Mouse (Mus musculus): ENCODE data around the gene Nol9.
A peak's percentile ranks its signal among the peaks of the same experiment; 100 is the strongest.
"Not testable (repeated sequence)": the region's sequence is repeated elsewhere in the genome, so short reads cannot be mapped to it uniquely, and the experiment has no call there.

Nol9 gene

GRCm38 (mm10) chr4:152010707-152011134, 28.4 kb upstream of the Nol9 start:
- DNase-seq (ENCODE audit: low spot score in 2 of 2) = no peak

- no peak for DNase-seq (ENCODE audit: low spot score in 2 of 2)
These were observed 27.9 kb upstream of the Nol9 start for GRCm38 (mm10) chr4:152011171-152011760.

GRCm38 (mm10) chr4:152012109-152012508, 27.0 kb upstream of the Nol9 start:
- DNase-seq (ENCODE audit: low spot score in 2 of 2) = no peak

DNA sequence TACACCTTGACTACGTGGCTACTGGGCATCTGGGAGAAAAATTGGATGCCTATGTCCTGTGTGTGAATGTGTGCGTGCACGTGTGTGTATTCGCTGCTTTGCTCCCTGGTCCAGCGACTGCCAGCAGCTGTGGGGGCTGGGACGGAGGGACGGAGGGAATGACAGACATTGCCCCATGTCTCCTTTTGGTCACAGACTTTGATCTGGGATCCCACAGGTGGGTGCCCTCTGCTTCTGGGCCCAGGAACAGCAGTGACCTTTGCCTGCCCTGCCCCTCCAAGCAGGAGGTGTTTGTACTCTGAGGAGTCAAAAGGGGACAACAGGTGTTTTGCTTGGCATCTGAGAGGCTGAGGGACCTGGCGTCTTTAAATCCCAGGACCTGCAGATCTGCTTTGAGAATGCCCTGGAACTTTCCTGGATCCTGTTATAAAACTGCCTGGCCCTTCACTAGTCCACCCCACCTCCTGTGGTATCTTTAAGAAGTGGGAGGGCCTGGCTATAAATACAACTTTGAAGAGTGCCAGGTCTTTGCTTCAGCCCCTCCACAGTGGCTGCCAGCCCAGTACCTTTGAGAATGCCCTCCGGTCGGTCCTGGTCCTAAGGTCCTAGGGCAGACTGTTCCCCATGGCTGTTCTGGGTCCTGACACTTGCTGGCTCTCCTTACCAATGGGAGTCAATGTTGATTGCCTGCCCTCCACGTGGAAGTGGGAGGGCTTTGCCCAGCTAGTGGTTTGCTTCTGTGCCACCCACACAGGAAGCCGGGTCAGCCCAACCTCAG, 25.9 kb upstream of the Nol9 start:
- no peak for DNase-seq (ENCODE audit: low spot score in 2 of 2)

DNA sequence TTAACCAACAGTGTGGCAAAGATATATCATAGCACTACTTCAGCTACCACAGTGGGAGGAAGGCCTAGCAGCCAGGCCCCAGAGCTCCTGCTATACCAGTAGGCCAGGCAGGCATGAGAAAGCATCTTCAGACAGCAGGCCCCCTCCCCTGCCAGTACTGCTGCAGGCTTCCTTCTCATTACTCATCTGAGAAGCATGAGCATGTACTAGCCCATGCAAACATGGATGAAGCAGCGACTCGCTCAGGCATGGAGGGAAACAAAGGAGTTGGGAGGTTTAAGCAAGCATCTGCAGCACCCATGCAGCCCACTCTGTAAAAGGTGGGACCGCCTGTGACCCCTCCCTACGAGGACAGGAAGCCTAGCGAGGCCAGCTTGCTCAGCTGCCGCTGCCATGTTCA, 20.0 kb upstream of the Nol9 start:
- DNase-seq (ENCODE audit: low spot score in 2 of 2) = no peak

DNA sequence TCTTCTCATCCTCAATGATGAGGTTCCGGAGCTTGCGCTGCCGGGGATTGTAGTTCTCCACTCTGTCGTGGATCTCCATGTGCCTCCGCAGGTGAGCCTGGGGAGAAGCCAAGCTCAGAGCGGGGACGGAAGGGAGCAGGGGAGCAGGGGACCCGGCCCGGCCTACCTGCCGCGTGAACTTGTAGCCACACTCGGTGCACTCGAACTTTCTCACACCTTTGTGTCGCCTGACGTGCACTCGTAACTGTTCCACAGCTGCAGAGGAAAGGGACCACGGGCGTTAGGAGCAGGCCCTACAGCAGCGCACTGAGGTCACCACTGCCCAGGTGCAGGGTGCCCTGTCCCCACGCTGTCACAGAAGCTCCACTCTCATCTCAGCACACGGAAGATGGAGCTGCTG, 19.1 kb upstream of the Nol9 start:
- no peak for DNase-seq (ENCODE audit: low spot score in 2 of 2)

DNA sequence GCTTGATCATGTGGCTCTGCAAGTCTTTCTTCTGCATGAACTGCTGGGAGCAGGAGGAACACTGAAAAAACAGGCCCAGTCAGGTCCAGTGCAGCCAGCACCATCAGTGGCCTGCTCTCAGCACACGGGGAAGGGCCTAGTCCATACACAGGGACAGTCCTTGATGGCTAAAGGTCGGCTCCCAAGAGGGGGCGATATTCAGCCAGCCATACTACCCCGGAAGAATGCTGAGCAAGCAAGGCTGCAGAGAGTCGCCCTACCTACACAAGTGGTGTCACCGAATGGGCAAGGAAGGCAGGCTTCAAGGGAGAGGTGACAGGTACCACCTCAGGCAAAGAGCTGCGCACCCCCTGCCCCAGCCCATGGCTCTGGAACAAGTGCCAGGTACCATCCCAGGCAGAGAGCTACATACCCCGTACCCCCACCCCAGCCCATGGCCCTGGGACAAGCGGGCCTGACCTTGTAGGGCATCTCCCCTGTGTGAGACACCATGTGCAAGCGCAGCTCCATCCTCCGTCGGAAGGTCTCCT, 17.5 kb upstream of the Nol9 start:
- no peak for DNase-seq (ENCODE audit: low spot score in 2 of 2)

- DNase-seq (ENCODE audit: low spot score in 2 of 2) = no peak
These were observed 16.6 kb upstream of the Nol9 start for GRCm38 (mm10) chr4:152022506-152022905.

- DNase-seq (ENCODE audit: low spot score in 2 of 2) = no peak
These were observed 14.6 kb upstream of the Nol9 start for GRCm38 (mm10) chr4:152024525-152024924.

GRCm38 (mm10) chr4:152026751-152027508, 12.2 kb upstream of the Nol9 start:
- DNase-seq (ENCODE audit: low spot score in 2 of 2) = no peak

GRCm38 (mm10) chr4:152027524-152027923, 11.6 kb upstream of the Nol9 start, which contains the start of gene Zbtb48:
Zbtb48 (minus strand) TSS chr4:152027671.
- peak; percentile 83 to 93 for DNase-seq (ENCODE audit: low spot score in 2 of 2)

DNA sequence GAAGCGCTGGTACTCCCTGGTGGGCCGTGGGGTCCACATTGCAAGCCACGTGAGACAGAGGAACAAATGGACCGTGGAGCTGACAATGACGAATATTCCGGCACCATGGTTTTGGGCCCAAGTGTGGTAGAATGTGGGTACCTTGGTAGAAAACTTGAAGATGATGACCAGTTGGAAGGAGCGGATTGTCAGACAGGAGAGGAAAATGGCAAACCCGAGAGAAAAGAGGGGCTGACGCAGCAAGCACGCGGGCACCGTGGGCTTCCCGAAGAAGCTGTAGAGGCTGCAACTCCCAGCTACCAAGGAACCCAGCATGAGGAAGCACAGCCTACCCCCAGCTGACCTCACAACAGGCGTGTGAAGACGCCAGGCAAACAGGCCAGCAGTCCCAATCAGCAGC, 10.7 kb upstream of the Nol9 start:
- DNase-seq (ENCODE audit: low spot score in 2 of 2) = no peak

DNA sequence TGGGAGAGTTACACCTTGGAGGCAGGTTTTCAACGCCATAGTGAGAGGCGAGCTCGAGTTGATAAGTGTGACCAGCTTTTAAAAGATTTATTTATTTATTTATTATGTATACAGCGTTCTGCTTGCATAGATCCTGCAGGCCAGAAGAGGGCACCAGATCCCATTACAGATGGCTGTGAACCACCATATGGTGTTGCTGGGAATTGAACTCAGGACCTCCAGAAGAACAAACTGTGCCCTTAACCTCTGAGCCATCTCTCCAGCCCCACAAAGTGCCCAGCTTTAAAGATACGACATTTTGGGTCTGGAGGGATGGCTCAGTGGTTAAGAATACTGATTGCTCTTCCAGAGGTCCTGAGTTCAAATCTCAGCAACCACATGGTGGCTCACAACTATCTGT, 10.0 kb upstream of the Nol9 start:
- no peak for DNase-seq (ENCODE audit: low spot score in 2 of 2)

DNA sequence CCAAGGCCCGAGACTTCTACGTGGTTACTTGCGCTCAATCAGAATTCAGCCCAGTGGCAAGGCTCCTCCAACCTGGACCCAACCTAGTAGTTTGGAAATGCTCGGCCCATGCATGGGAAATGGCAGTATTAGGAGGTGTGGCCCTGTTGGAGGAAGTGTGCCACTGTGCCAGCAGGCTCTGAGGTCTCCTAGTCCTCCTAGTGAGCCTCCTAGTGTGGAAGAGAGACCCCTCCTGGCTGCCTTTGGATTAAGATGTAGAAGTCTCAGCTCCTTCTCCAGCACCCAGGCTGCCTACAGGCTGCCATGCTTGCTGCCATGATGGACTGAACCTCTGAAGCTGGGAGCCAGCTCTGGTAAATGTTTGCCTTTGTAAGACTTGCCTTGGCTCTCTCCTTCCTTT, 9.1 kb upstream of the Nol9 start:
- no peak for DNase-seq (ENCODE audit: low spot score in 2 of 2)

- no peak for DNase-seq (ENCODE audit: low spot score in 2 of 2)
These were observed 6.2 kb upstream of the Nol9 start for GRCm38 (mm10) chr4:152032922-152033321.

DNA sequence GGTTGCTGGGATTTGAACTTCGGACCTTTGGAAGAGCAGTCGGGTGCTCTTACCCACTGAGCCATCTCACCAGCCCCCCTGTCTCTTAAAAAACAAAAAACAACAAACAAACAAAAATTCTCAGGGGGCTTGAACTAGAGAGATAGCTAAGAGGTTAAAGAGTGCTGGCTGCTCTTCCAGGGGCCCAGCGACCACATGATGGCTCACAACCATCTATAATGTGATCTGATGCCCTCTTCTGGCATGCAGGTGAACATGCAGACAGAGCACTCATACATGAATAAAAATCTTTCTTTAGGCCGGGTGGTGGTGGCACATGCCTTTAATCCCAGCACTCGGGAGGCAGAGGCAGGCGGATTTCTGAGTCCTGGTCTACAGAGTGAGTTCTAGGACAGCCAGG, 2.7 kb upstream of the Nol9 start:
- DNase-seq (ENCODE audit: low spot score in 2 of 2) = not testable (repeated sequence)

DNA sequence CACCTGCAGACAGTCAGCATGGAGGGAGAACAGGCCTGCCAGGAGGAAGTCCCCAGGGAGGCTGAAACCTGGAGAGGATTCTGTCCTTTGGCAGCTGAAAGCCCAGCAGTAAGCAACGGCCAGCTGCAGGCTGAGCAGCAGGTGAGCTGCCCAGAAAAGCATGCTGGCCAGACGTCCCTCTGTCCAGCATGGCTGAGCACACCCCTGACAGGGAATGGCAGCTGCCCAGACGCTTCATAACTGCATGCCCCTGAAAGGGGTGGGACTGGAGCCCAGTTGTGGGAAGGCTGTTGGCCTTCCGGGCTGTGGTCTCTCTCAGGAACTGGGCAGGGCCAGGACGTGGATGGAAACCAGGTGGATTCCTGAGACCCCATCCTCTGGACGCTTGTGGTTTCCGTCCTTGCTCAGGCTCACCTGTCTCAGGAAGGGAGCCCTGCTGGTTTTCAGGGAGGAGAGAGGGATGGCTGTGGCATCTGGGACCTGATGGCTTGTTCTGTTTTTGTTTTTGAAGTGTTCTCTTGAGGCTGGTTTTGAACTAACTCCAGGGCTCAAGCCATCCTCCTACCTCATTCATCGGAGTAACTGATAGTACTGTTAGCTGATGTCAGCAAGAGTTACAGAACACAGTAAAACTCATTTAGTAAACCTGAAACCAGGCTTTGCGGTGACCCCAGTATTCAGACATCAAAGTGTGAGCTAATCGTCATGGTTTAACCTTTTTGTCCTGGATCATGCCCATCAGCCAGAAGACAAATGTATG, 716 bp upstream of the Nol9 start, which contains the start of gene Tas1r1:
TSS of gene Tas1r1 (minus strand) at position 344 of the 760 bp plus-strand sequence.
- DNase-seq (ENCODE audit: low spot score in 2 of 2) = no peak

GRCm38 (mm10) chr4:152039831-152040310, 750 bp downstream of the Nol9 start:
- DNase-seq (ENCODE audit: low spot score in 2 of 2) = no peak

- no peak for DNase-seq (ENCODE audit: low spot score in 2 of 2)
These were observed 3.0 kb downstream of the Nol9 start for GRCm38 (mm10) chr4:152041924-152042641.

DNA sequence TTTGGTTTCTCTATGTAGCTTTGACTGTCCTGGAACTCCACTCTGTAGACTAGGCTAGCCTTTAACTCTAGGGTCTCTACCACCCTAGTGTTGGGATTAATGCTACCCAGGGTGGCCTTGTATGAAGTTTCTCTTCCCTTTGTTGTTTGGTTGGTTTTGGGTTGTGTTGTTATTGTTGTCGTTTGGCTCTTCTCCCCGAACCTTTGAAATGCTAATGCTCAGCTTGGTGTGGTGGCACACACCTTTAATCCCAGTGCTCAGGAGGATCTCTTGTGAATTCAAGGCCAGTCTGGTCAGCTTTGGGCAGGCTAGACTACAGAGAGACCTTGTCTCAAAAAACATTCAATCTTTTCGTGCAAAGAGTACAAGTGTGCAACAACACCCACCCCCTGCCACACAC, 4.0 kb downstream of the Nol9 start:
- DNase-seq (ENCODE audit: low spot score in 2 of 2) = no peak

DNA sequence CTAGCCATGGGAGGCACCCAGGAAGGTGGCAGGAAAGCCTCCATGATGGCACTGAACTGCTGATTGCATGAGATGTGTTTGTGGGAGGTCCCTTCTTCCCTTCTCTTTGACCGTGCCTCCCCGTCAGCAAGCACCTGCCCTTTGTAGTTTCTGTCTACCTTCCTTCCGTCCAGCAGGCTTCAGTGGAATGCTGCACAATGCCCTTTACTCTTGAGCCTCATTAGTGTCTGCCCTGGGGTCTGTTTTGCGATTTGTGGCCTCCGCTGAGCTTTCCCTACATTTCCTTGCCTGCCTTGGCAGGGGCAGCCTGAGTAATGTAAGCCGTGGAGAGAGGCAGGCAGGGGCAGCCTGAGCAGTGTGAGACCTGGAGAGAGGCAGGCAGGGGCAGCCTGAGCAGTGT, 5.5 kb downstream of the Nol9 start:
- no peak for DNase-seq (ENCODE audit: low spot score in 2 of 2)
